Mouse (Mus musculus): ENCODE data around the gene Smyd2. TPM values are rescaled to one million over a fixed set of nuclear protein-coding genes. Genes with fewer than 3 reads are reported as not detected.

Smyd2 gene
- polyA plus RNA-seq, 1 experiment from 2014 or later, result 40.8 TPM

GRCm38 (mm10) chr1:189860112-189860941 is 61.8 kb downstream of the Smyd2 start:
- Histone ChIP-seq H3K4me2 (no peak overlapping the region), H3K4me1 (replicated peaks) (peaks cover 31% of the 10 kb centered on the region), H3K27ac (peak overlapping the region; percentile 21; the same call in 1 of the 2 replicates), H3K36me3 (no peaks in the 10 kb centered on the region), H3K9me3 (replicated peaks) (no peaks in the 10 kb centered on the region), H3K4me3 (replicated peaks) (no peak overlapping the region), H3K27me3 (no peaks in the 10 kb centered on the region), H3K9ac (no peak overlapping the region)
- peak; percentile 22; the same call in 1 of the 2 replicates for ATAC-seq (ENCODE audit: low read depth)
- WGBS (ENCODE audit: insufficient replicate concordance), result 76% methylated on average over 17 of the region's 17 CpGs
- DNase-seq, result no peak

DNA sequence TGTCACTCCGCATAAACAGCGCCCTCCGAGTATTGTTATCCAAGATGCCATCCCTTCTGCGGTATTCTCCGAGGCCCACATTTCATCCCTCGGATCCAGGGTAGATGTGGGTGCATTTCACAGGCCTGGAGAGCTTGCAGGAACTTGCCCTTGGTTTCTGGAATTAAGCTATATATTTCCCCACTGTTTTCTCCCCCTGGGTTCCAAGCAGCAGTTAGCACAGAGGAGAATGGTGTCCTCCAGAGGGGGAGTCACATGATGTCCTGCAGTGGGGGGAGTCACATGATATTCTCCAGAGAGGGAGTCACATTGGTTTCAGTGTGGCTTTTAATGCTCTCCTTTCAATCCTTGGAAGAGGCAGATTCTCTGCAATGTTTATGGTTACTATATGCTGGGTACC is 63.8 kb downstream of the Smyd2 start:
- H3K36me3 ChIP-seq, result no peaks in the 10 kb centered on the region
- H3K9me3 ChIP-seq (replicated peaks), result no peaks in the 10 kb centered on the region
- peaks cover 32% of the 10 kb centered on the region for H3K4me1 ChIP-seq (replicated peaks)
- WGBS (ENCODE audit: insufficient replicate concordance), result 83% methylated on average over 6 of the region's 6 CpGs
- H3K9ac ChIP-seq, result no peak overlapping the region
- H3K27ac ChIP-seq, result no peak overlapping the region
- H3K4me2 ChIP-seq, result no peak overlapping the region
- no peak for ATAC-seq (ENCODE audit: low read depth)
- H3K27me3 ChIP-seq, result no peaks in the 10 kb centered on the region
- no peak overlapping the region for H3K4me3 ChIP-seq (replicated peaks)
- DNase-seq, result no peak

GRCm38 (mm10) chr1:189855739-189856138 is 66.4 kb downstream of the Smyd2 start:
- Histone ChIP-seq H3K27me3 (no peaks in the 10 kb centered on the region), H3K36me3 (no peaks in the 10 kb centered on the region), H3K4me3 (replicated peaks) (no peak overlapping the region), H3K9me3 (replicated peaks) (no peaks in the 10 kb centered on the region), H3K27ac (peak overlapping the region; percentile 79), H3K9ac (no peak overlapping the region), H3K4me1 (replicated peaks) (peaks cover 25% of the 10 kb centered on the region), H3K4me2 (0 out of 2 replicates have a peak overlapping the region, but pooled peaks have one; percentile 21)
- peak; percentile 71 for ATAC-seq (ENCODE audit: low read depth)
- 28% methylated on average over 5 of the region's 5 CpGs for WGBS (ENCODE audit: insufficient replicate concordance)
- no peak for DNase-seq

DNA sequence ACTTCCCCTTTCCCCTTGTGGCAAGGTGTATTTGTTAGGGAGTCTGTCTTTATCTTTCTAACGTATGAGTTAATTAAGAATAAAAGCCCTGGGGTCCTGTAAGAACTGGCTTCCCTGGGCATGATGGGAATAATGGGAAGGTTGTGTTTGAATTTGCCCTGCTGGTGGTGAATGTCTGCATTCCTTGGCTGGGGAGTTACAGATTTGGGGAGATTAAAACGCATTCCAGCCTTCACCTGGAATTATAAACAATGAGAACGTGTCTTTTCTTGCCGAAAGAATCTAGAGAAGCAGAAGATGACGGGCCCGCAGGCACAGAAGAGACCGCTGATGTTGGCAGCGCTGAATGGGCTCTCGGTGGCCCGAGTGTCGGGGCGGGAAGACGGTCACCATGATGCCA is 67.5 kb downstream of the Smyd2 start:
- ATAC-seq (ENCODE audit: low read depth) (no peak), DNase-seq (no peak)
- WGBS (ENCODE audit: insufficient replicate concordance), result 77% methylated on average over 13 of the region's 13 CpGs
- no peaks in the 10 kb centered on the region for H3K36me3 ChIP-seq
- no peaks in the 10 kb centered on the region for H3K9me3 ChIP-seq (replicated peaks)
- no peak overlapping the region for H3K4me2 ChIP-seq
- H3K27me3 ChIP-seq, result no peaks in the 10 kb centered on the region
- no peak overlapping the region; the same call in 1 of the 2 replicates for H3K9ac ChIP-seq
- H3K4me3 ChIP-seq (replicated peaks), result no peak overlapping the region
- H3K4me1 ChIP-seq (replicated peaks), result peaks cover 20% of the 10 kb centered on the region
- peak overlapping the region; percentile 53 for H3K27ac ChIP-seq

DNA sequence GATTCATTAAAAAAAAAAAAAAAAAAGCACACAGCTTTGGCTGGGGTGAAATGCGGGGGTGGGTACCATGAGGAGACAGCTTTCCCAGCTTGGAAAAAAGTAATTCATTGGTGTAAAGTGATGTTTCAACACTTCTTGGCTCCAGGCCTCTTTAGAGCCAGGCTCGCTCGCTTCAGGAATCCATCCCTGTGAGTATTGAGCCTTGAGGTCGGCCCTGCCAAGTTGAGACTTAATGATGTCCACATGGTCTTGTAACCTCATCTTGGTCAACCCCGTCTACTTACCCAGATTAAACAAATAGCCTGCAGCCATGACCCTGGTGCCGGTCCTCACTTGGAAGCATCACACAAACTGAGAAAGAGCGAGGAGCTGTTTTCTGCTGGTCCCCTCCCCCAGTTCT is 69.7 kb downstream of the Smyd2 start:
- ATAC-seq (ENCODE audit: low read depth) (no peak), DNase-seq (no peak)
- Histone ChIP-seq H3K4me1 (replicated peaks) (peaks cover 20% of the 10 kb centered on the region), H3K27ac (no peak overlapping the region), H3K27me3 (no peaks in the 10 kb centered on the region), H3K36me3 (no peaks in the 10 kb centered on the region), H3K4me2 (no peak overlapping the region), H3K9ac (no peak overlapping the region), H3K4me3 (replicated peaks) (no peak overlapping the region), H3K9me3 (replicated peaks) (no peaks in the 10 kb centered on the region)
- WGBS (ENCODE audit: insufficient replicate concordance), result 76% methylated on average over 7 of the region's 7 CpGs

GRCm38 (mm10) chr1:189852051-189852450 is 70.1 kb downstream of the Smyd2 start:
- H3K27me3 ChIP-seq, result no peaks in the 10 kb centered on the region

GRCm38 (mm10) chr1:189849550-189849949 is 72.6 kb downstream of the Smyd2 start:
- ATAC-seq (ENCODE audit: low read depth), result no peak
- DNase-seq, result no peak

More at GRCm38 (mm10) chr1:189852051-189852450, 70.1 kb downstream of the Smyd2 start:
- Histone ChIP-seq H3K4me2 (no peak overlapping the region), H3K4me1 (replicated peaks) (peaks cover 24% of the 10 kb centered on the region), H3K27ac (no peak overlapping the region), H3K9me3 (replicated peaks) (no peaks in the 10 kb centered on the region), H3K36me3 (no peaks in the 10 kb centered on the region), H3K9ac (no peak overlapping the region), H3K4me3 (replicated peaks) (no peak overlapping the region)
- no peak for ATAC-seq (ENCODE audit: low read depth)
- WGBS (ENCODE audit: insufficient replicate concordance), result 70% methylated on average over 5 of the region's 5 CpGs
- DNase-seq, result no peak

GRCm38 (mm10) chr1:189846319-189846718 is 75.8 kb downstream of the Smyd2 start:
- Histone ChIP-seq H3K9ac (no peak overlapping the region), H3K4me2 (no peak overlapping the region), H3K9me3 (replicated peaks) (no peaks in the 10 kb centered on the region), H3K27ac (no peak overlapping the region), H3K4me1 (replicated peaks) (peaks cover 16% of the 10 kb centered on the region), H3K36me3 (no peaks in the 10 kb centered on the region), H3K4me3 (replicated peaks) (no peak overlapping the region), H3K27me3 (no peaks in the 10 kb centered on the region)
- WGBS (ENCODE audit: insufficient replicate concordance), result 51% methylated on average over 2 of the region's 2 CpGs
- no peak for DNase-seq
- ATAC-seq (ENCODE audit: low read depth), result peak; percentile 53

More at GRCm38 (mm10) chr1:189849550-189849949, 72.6 kb downstream of the Smyd2 start:
- Histone ChIP-seq H3K27ac (no peak overlapping the region), H3K4me2 (no peak overlapping the region), H3K4me3 (replicated peaks) (no peak overlapping the region), H3K9ac (no peak overlapping the region), H3K27me3 (no peaks in the 10 kb centered on the region), H3K9me3 (replicated peaks) (no peaks in the 10 kb centered on the region), H3K36me3 (no peaks in the 10 kb centered on the region), H3K4me1 (replicated peaks) (peaks cover 16% of the 10 kb centered on the region)
- WGBS (ENCODE audit: insufficient replicate concordance), result 72% methylated on average over 11 of the region's 11 CpGs

DNA sequence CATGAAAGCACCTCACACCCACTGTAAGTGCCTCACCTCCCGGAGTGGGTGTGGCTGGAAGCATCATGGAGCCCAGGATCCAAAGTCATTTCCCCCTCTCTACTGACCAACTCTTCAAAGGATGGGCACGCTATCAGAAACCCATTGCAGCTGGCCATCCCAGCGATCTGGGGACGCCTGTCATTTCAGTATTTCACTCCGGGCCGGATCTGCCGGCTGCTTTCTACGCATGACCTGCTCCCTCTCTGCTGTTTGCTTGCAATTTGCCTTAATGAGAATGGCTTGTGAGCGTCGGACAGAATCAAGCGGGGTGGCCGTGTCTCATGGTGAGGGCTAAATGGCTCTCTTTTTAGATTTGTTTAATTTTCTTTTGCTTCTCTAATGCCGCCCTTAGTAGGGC is 88.0 kb downstream of the Smyd2 start:
- Histone ChIP-seq H3K4me1 (replicated peaks) (peaks cover 29% of the 10 kb centered on the region), H3K36me3 (no peaks in the 10 kb centered on the region), H3K4me2 (no peak overlapping the region), H3K27ac (no peak overlapping the region), H3K27me3 (no peaks in the 10 kb centered on the region), H3K4me3 (replicated peaks) (no peak overlapping the region), H3K9me3 (replicated peaks) (no peaks in the 10 kb centered on the region), H3K9ac (no peak overlapping the region)
- no peak for DNase-seq
- 83% methylated on average over 13 of the region's 13 CpGs for WGBS (ENCODE audit: insufficient replicate concordance)
- ATAC-seq (ENCODE audit: low read depth), result no peak

DNA sequence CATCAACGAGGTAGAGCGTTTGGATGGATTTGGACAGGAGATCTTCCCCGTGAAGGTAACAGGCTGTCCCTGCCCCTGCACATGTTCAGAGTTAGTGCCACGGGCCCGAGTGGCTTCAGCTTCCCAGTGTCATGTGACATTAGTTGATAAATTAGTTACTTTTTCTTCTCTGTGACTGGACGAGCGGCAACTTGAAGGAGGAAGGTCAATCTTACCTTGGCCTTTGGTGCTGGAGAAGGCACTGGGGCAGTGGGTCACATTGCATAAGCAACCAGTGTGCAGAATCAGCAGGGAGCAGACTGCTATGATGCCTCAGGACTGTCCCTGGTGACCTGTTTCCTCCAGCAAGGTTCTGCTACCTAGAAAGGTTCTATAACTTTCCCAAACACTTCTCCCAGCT is 88.8 kb downstream of the Smyd2 start:
- no peak overlapping the region for H3K27ac ChIP-seq
- ATAC-seq (ENCODE audit: low read depth) (no peak), DNase-seq (no peak)
- no peaks in the 10 kb centered on the region for H3K27me3 ChIP-seq
- no peak overlapping the region for H3K9ac ChIP-seq
- no peaks in the 10 kb centered on the region for H3K36me3 ChIP-seq
- H3K9me3 ChIP-seq (replicated peaks), result no peaks in the 10 kb centered on the region
- H3K4me1 ChIP-seq (replicated peaks), result peaks cover 29% of the 10 kb centered on the region
- 75% methylated on average over 7 of the region's 7 CpGs for WGBS (ENCODE audit: insufficient replicate concordance)
- H3K4me2 ChIP-seq, result no peak overlapping the region
- H3K4me3 ChIP-seq (replicated peaks), result no peak overlapping the region

- peak; percentile 92 for ATAC-seq (ENCODE audit: low read depth)
- peak overlapping the region; percentile 19 for H3K4me2 ChIP-seq
- no peaks in the 10 kb centered on the region for H3K9me3 ChIP-seq (replicated peaks)
- peak; percentile 28 for DNase-seq
- H3K36me3 ChIP-seq, result no peaks in the 10 kb centered on the region; the same call in 1 of the 2 replicates
- no peak overlapping the region for H3K4me3 ChIP-seq (replicated peaks)
- 0 out of 2 replicates have a peak overlapping the region, but pooled peaks have one; percentile 23 for H3K9ac ChIP-seq
- no peaks in the 10 kb centered on the region for H3K27me3 ChIP-seq
- WGBS (ENCODE audit: insufficient replicate concordance), result 18% methylated on average over 12 of the region's 12 CpGs
- peak overlapping the region; percentile 24; the same call in 1 of the 2 replicates for H3K27ac ChIP-seq
- peaks cover 29% of the 10 kb centered on the region for H3K4me1 ChIP-seq (replicated peaks)
Observed at GRCm38 (mm10) chr1:189830797-189831232, 91.3 kb downstream of the Smyd2 start.
